Comparison of ENCODE assay signal across 23 mouse cellular contexts in the genomic region with DNA sequence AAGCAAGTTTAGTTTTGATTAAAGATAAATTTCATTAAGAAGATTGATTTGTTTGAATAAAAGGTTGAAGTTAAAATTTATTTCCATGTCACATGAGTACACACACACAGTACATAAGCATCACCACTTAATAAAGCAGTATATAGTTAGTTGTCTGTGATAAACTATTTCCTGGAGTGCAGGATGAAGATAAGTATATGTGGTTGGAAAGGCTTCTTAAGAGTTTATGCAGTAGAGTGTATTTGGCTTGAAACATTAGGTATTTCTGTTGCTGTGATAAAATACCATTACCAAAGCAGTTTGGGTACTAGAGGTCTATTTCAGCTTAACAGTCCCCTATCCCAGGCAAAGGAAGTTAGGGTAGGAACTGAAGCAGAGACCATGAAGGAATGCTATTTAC. TPM values are rescaled to one million over a fixed set of nuclear protein-coding genes. Genes with fewer than 3 reads are reported as not detected.
"Had no signal": no experiment of that assay in that cellular context is flagged by ENCODE, and none has a peak within 500 bp of the region (broad histone marks: within the 10 kb centered on the region; RNA-seq: fewer than 3 reads in every experiment).

No protein-coding gene starts in this region.

- H3K9ac ChIP-seq: heart, embryonic 12.5 days; hindbrain, embryonic 13.5 days; hindbrain, embryonic 15.5 days; kidney, embryonic 15.5 days; limb, embryonic 13.5 days; limb, embryonic 15.5 days had no signal

- H3K9me3 ChIP-seq: heart, embryonic 10.5 days; heart, embryonic 12.5 days; hindbrain, embryonic 13.5 days; hindbrain, embryonic 15.5 days; kidney, embryonic 15.5 days; limb, embryonic 13.5 days; limb, embryonic 15.5 days had no signal

- DNase-seq: gastrocnemius, postnatal 14 days; gastrocnemius, postnatal 36 days; heart, adult 11 months; heart, postnatal 36 days; kidney, adult 11 months; kidney, adult 2 months; kidney, adult 9 months; kidney, postnatal 14 days; kidney, postnatal 36 days; layer of hippocampus, adult 9-11 months; layer of hippocampus, postnatal 36 days; left cerebral cortex, postnatal 4 days had no signal

- H3K4me3 ChIP-seq: heart, embryonic 10.5 days; heart, embryonic 12.5 days; hindbrain, embryonic 13.5 days; hindbrain, embryonic 15.5 days; kidney, embryonic 15.5 days; limb, embryonic 13.5 days; limb, embryonic 15.5 days had no signal

- H3K36me3 ChIP-seq: heart, embryonic 12.5 days; hindbrain, embryonic 13.5 days; hindbrain, embryonic 15.5 days; kidney, embryonic 15.5 days; limb, embryonic 15.5 days had no signal

- H3K27ac ChIP-seq: heart, embryonic 10.5 days; hindbrain, embryonic 13.5 days; hindbrain, embryonic 15.5 days; hindbrain, postnatal 0 days; kidney, embryonic 15.5 days; kidney, postnatal 0 days; limb, embryonic 13.5 days; limb, embryonic 15.5 days had no signal

- H3K27me3 ChIP-seq: heart, embryonic 12.5 days; hindbrain, embryonic 13.5 days; hindbrain, embryonic 15.5 days; kidney, embryonic 15.5 days; limb, embryonic 13.5 days; limb, embryonic 15.5 days had no signal

RNA-seq across cellular contexts. Expression of a gene that starts 39.7 kb away (rescaled TPM):
- total RNA-seq: gastrocnemius, adult 8-10 months; gastrocnemius, postnatal 14 days; gastrocnemius, postnatal 36 days; hematopoietic stem cell, adult 5-6 weeks had no signal
- polyA plus RNA-seq: heart, embryonic 12.5 days had no signal
